Mouse (Mus musculus) erythroblast, embryonic 14.5 days (primary cell): Measurements from ENCODE around the gene Fam78a.

ENCODE experiments used
- GATA1 ChIP-seq: IDR thresholded peaks from 2 replicates; pipeline ENCODE4 v1.6.1; 2012; ENCODE audit warnings: low read length, inconsistent platforms, mixed read lengths
- TAL1 ChIP-seq: IDR thresholded peaks from 3 replicates; pipeline ENCODE4 v1.6.1; 2012; ENCODE audit warnings: low read length, inconsistent platforms, mixed read lengths

GRCm38 (mm10) chr2:32090145-32090544 lies 5.5 kb upstream of the Fam78a start:
- TF ChIP-seq TAL1 (no peak), GATA1 (no peak)
